Mouse (Mus musculus) cortical plate, adult 2 months (tissue): ENCODE measurements around the gene Cog1.

Experiments used
- CTCF ChIP-seq: fragments of 200-500 bp; IDR thresholded peaks from 2 replicates; pipeline ENCODE4 v1.5.1; 2011; ENCODE audit warnings: mild to moderate bottlenecking, control low read depth, low read length; ENCODE audit not compliant: insufficient read depth; ENCODE audit errors: extremely low read depth
- POLR2A ChIP-seq: fragments of 200-500 bp; IDR thresholded peaks from 2 replicates; pipeline ENCODE4 v1.6.1; 2011; ENCODE audit warnings: mild to moderate bottlenecking, low read length, control low read depth; ENCODE audit not compliant: insufficient read depth; ENCODE audit errors: extremely low read depth

GRCm38 (mm10) chr11:113634699-113635121 is 14.3 kb upstream of the Cog1 start:
- TF ChIP-seq CTCF (no peak), POLR2A (no peak)
